Mouse (Mus musculus) liver, adult 10 weeks (tissue): ENCODE data around the gene Aspscr1. TPM values are rescaled to one million over a fixed set of nuclear protein-coding genes. Genes with fewer than 3 reads are reported as not detected.

ENCODE experiments used
- polyA plus RNA-seq: library from polyadenylated mRNA; stranded (reverse); fragments of 350-450 nt; fragmentation: Illumina TruSeq; extraction: RNeasy Lipid Tissue Mini Kit (QIAGEN cat#74804); gene quantifications from one replicate; pipeline ENCODE4 v1.2.3, GENCODE M21; 2014; ENCODE audit warnings: low read depth, low replicate concordance

Gene Aspscr1
- polyA plus RNA-seq = 5.6 TPM

GRCm38 (mm10) chr11:120672687-120673593 lies at the start of gene Aspscr1:
Gene Aspscr1 (plus strand): TSS chr11:120672973.

GRCm38 (mm10) chr11:120625152-120625775 lies 47.5 kb upstream of the Aspscr1 start, which contains the start of gene Sirt7:
Gene Sirt7 (minus strand): TSS chr11:120625240.

GRCm38 (mm10) chr11:120633520-120634343 lies 39.0 kb upstream of the Aspscr1 start, which contains the start of gene Mafg:
Gene Mafg (minus strand): TSS chr11:120633600.

GRCm38 (mm10) chr11:120643601-120643987 lies 29.2 kb upstream of the Aspscr1 start, which contains the start of gene Pycr1:
Gene Pycr1 (minus strand): TSS chr11:120643769.

GRCm38 (mm10) chr11:120648001-120648476 lies 24.7 kb upstream of the Aspscr1 start, which contains the start of gene Myadml2:
Gene Myadml2 (minus strand): TSS chr11:120648158.

GRCm38 (mm10) chr11:120661076-120661460 lies 11.7 kb upstream of the Aspscr1 start, which contains the start of gene Notum:
Gene Notum (minus strand): TSS chr11:120661175.

GRCm38 (mm10) chr11:120713580-120714518 lies 41.1 kb downstream of the Aspscr1 start, which contains the start of the genes Cenpx and Lrrc45:
Gene Cenpx (minus strand): TSS chr11:120713738.
Gene Lrrc45 (plus strand): TSS chr11:120713925.

GRCm38 (mm10) chr11:120721124-120722066 lies 48.6 kb downstream of the Aspscr1 start, which contains the start of gene Rac3:
Gene Rac3 (plus strand): TSS chr11:120721470.

GRCm38 (mm10) chr11:120727169-120727527 lies 54.4 kb downstream of the Aspscr1 start, which contains the start of gene Dcxr:
Gene Dcxr (minus strand): TSS chr11:120727281.

GRCm38 (mm10) chr11:120731858-120732680 lies 59.3 kb downstream of the Aspscr1 start, which contains the start of gene Cbr2:
Gene Cbr2 (minus strand): TSS chr11:120732114.

Other genes with a start within 250 kb of the Aspscr1 start
- gene Nploc4, start 235.3 kb upstream of the Aspscr1 start, polyA plus RNA-seq = 20.5 TPM
- gene Tspan10, start 230.3 kb upstream of the Aspscr1 start, polyA plus RNA-seq = not detected
- gene Pde6g, start 219.5 kb upstream of the Aspscr1 start, polyA plus RNA-seq = not detected
- gene Oxld1, start 214.9 kb upstream of the Aspscr1 start, polyA plus RNA-seq = 0.56 TPM
- gene Ccdc137, start 214.9 kb upstream of the Aspscr1 start, polyA plus RNA-seq = 5.4 TPM
- gene Arl16, start 205.4 kb upstream of the Aspscr1 start, polyA plus RNA-seq = 6.2 TPM
- gene Mrpl12, start 188.4 kb upstream of the Aspscr1 start, polyA plus RNA-seq = 8.1 TPM
- 5.5 TPM for gene Slc25a10, start 181.1 kb upstream of the Aspscr1 start, polyA plus RNA-seq
- 16.2 TPM for gene Gcgr, start 142.3 kb upstream of the Aspscr1 start, polyA plus RNA-seq
- 1.0 TPM for gene Mcrip1, start 123.2 kb upstream of the Aspscr1 start, polyA plus RNA-seq
- gene Ppp1r27, start 121.8 kb upstream of the Aspscr1 start, polyA plus RNA-seq = not detected
- 507 TPM for gene P4hb, start 99.7 kb upstream of the Aspscr1 start, polyA plus RNA-seq
- 9.6 TPM for gene Arhgdia, start 91.3 kb upstream of the Aspscr1 start, polyA plus RNA-seq
- gene Alyref, start 74.6 kb upstream of the Aspscr1 start, polyA plus RNA-seq = 8.3 TPM
- gene Anapc11, start 74.6 kb upstream of the Aspscr1 start, polyA plus RNA-seq = 5.2 TPM
- not detected for gene Npb, start 64.5 kb upstream of the Aspscr1 start, polyA plus RNA-seq
- gene Pcyt2, start 55.0 kb upstream of the Aspscr1 start, polyA plus RNA-seq = 110 TPM
- gene Sirt7, start 47.7 kb upstream of the Aspscr1 start, polyA plus RNA-seq = 8.9 TPM
- 13.1 TPM for gene Mafg, start 39.4 kb upstream of the Aspscr1 start, polyA plus RNA-seq
- gene Pycr1, start 29.2 kb upstream of the Aspscr1 start, polyA plus RNA-seq = not detected
- gene Myadml2, start 24.8 kb upstream of the Aspscr1 start, polyA plus RNA-seq = not detected
- gene Notum, start 11.8 kb upstream of the Aspscr1 start, polyA plus RNA-seq = 1.4 TPM
- 4.1 TPM for gene Cenpx, start 40.8 kb downstream of the Aspscr1 start, polyA plus RNA-seq
- 0.16 TPM for gene Lrrc45, start 41.0 kb downstream of the Aspscr1 start, polyA plus RNA-seq
- gene Rac3, start 48.5 kb downstream of the Aspscr1 start, polyA plus RNA-seq = not detected
- 13.1 TPM for gene Dcxr, start 54.3 kb downstream of the Aspscr1 start, polyA plus RNA-seq
- not detected for gene Cbr2, start 59.1 kb downstream of the Aspscr1 start, polyA plus RNA-seq
- not detected for gene Hmga1b, start 89.8 kb downstream of the Aspscr1 start, polyA plus RNA-seq
- 0.87 TPM for gene Rfng, start 111.2 kb downstream of the Aspscr1 start, polyA plus RNA-seq
- 8.5 TPM for gene Gps1, start 111.3 kb downstream of the Aspscr1 start, polyA plus RNA-seq
- 16.2 TPM for gene Dus1l, start 123.4 kb downstream of the Aspscr1 start, polyA plus RNA-seq
- 6.6 TPM for gene Fasn, start 151.6 kb downstream of the Aspscr1 start, polyA plus RNA-seq